Mouse (Mus musculus) C2C12 (cell line): ENCODE measurements at regions not wholly inside any gene's neighbourhood (a gene's known extent, or its start where the extent isn't known, plus 50 kb on each side); places are given as distances from the start of the nearest gene placed in this dataset.

Experiments
- CTCF ChIP-seq: IDR thresholded peaks from one replicate; pipeline ENCODE4 v1.5.1; 2011; ENCODE audit not compliant: control insufficient read depth, insufficient read depth, insufficient read length
- MYOG ChIP-seq: IDR thresholded peaks from one replicate; pipeline ENCODE4 v1.6.1; 2011; ENCODE audit not compliant: control insufficient read depth, insufficient read length; ENCODE audit errors: extremely low read depth
- USF1 ChIP-seq: IDR thresholded peaks from one replicate; pipeline ENCODE4 v1.6.1; 2011; ENCODE audit warnings: low read depth, mild to moderate bottlenecking, control low read depth, moderate library complexity

DNA sequence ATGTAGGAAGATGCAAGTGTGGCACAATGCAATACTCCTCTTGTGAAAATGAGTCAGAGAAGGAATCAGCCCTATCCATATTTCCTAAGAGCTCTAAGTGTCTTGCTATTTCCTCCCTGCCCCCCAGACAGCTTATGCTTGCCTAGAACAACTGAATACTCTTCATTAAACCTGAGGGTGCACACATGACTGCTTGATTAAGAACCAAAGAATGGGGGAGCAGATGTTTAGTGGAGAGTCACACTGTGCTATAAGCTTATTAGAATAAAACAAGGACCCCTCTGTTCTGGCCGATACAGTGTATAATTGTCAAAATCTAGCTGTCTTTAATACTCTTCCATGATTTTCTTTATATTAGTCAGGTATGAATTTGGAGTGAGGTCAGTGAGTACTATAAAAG is 458.8 kb upstream of the Mon1b start:
- TF ChIP-seq CTCF (no peak), USF1 (no peak), MYOG (no peak)
